Mouse (Mus musculus): ENCODE data around the gene Sell.
"Not testable (repeated sequence)": the region's sequence is repeated elsewhere in the genome, so short reads cannot be mapped to it uniquely, and the experiment has no call there.

The Sell gene

DNA sequence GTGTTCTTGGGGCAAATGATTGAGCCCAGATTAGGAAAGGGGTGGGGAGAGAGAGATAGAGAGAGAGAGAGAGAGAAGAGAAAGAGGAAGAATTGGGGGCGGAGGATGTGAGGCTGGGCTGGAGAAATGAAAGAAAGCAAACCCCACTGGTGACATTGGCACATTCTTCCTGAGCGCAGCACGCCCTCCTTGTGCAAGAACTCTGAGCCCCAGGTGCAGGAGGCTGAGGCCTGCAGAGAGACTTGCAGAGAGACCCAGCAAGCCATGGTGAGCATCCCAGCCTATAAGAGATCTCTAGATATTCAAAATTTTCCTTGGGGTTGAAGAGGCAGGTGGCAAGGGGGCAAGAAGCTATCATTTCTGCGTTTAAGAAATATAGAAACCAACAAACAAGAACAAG is at the start of gene Sell:
Sell (plus strand) TSS at position 58 of the 400 bp plus-strand sequence.
- DNase-seq (ENCODE audit: low read depth, low spot score) = no peak

GRCm38 (mm10) chr1:164014616-164015015 is 47.2 kb upstream of the Sell start:
- no peak for DNase-seq (ENCODE audit: low read depth, low spot score)

GRCm38 (mm10) chr1:164018221-164018896 is 43.4 kb upstream of the Sell start:
- no peak for DNase-seq (ENCODE audit: low read depth, low spot score)

GRCm38 (mm10) chr1:164019789-164020188 is 42.0 kb upstream of the Sell start:
- no peak for DNase-seq (ENCODE audit: low read depth, low spot score)

GRCm38 (mm10) chr1:164020746-164021145 is 41.0 kb upstream of the Sell start:
- DNase-seq (ENCODE audit: low read depth, low spot score) = not testable (repeated sequence)

DNA sequence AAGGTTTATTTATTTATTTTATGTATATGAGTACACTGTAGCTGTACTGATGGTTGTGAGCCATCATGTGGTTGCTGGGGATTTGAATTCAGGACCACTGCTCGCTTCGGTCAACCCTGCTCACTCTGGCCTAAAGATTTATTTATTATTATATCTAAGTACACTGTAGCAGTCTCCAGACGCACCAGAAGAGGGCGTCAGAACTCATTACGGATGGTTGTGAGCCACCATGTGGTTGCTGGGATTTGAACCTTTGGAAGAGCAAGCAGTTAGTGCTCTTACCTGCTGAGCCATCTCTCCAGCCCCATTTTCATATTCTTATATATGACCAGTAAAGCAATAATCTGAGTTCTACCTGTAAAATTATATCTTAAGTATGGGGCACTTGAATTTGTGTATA is 39.7 kb upstream of the Sell start:
- not testable (repeated sequence) for DNase-seq (ENCODE audit: low read depth, low spot score)

DNA sequence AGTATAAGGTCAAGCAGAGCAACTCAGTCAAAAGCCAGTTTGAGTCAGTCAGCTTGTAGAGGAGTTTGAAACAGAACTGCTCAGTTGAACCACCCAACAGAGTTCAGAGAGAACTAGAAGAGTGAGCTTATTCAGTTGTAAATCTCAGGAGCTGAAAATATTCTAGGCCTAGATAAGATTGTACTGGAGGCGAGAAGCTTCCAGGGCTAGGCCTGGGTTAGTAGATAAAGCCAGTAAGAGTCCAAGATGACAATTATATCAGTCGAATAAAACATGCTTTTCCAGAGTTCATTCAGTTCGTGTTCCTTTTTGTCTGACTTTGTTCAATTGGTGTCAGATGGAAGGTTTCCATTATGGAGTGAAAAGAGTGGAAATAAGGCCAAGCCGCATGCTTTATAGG is 36.1 kb upstream of the Sell start:
- no peak for DNase-seq (ENCODE audit: low read depth, low spot score)

DNA sequence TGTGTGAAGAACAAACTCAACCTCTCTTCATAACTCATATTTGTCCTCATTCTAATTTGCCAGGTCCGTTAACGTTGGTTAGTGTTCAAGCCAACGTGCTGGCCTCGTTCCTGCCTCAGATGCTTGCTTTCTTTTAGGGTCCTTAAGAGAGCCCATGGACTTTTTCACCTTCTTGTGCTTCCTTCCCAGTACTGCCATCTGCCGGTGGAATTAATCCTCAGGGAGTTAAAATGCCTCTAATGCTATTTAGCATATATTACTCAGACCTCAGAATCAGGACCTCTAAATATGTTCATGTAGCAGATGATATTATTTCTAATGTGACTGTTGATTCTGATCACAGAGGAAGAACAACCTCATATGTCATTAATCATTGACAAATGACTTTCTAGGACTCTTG is 34.4 kb upstream of the Sell start:
- DNase-seq (ENCODE audit: low read depth, low spot score) = no peak

GRCm38 (mm10) chr1:164040385-164041135 is 21.2 kb upstream of the Sell start:
- DNase-seq (ENCODE audit: low read depth, low spot score) = no peak

DNA sequence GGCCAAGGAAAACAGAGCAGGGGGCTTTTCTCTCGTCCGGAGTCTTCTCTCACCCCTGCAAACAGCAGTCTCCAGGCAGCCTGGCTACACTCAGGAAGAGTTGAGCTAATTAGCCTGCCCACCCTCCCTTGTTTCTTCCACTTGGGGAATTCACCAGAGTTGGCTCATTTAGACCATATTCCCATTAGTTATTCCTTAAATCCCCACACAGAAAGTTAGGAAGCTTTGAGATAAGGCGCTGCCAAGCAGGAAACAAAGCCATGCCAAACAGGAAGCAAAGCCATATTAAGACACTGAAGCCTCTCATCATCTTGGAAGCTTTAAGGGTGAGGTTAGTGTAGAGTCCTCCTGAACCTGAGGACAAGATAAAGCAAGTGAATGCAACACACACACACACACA is 18.2 kb upstream of the Sell start:
- DNase-seq (ENCODE audit: low read depth, low spot score) = no peak

DNA sequence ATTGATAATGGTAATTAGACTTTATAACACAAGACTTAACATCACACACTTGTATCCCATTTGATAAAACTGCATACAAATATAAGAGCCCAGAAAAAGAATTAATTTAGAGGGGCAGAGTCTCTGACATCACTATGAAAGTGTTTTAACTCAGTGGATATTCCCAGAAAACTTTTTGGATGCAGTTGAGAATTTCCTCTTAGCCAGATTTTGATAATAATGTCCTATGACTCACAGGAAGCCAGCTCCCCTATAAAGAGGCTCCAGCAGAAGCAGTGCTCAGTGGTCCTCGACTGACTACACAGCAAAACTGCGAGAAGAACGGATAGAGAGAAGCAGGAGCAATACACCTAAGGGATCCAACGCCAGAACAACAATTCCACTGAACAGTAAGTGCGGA is 13.8 kb upstream of the Sell start, which contains the start of gene Sele:
Sele (plus strand) TSS at position 301 of the 400 bp plus-strand sequence.
- no peak for DNase-seq (ENCODE audit: low read depth, low spot score)

DNA sequence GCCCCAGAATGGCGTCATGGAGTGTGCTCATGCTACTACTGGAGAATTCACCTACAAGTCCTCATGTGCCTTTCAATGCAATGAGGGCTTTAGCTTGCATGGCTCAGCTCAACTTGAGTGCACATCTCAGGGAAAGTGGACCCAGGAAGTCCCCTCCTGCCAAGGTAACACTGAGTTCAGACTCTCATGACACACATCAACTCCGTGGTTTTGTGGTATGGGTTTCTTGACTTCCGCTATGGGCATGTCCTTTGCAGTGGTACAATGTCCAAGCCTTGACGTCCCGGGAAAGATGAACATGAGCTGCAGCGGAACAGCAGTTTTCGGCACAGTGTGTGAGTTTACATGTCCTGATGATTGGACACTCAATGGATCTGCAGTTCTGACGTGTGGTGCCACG is 8.2 kb upstream of the Sell start:
- DNase-seq (ENCODE audit: low read depth, low spot score) = no peak

DNA sequence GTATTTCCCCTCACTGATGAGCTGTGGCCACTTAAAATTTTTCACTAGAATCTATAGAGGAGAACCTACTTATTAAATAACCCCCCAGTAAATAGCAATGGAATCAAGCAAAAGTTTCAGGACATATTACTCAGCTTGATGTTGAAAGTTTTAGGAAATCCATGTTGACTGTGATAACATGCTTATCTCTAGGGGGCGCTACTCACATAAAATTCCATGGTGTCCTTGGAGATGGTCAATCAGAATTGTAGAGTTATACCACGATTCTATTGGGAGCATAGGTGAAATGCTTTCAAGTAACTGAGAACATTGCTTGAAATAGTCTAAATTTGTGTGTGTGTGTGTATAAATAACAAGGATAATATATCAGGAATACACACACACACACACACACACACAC is 7.0 kb upstream of the Sell start:
- DNase-seq (ENCODE audit: low read depth, low spot score) = no peak

- no peak for DNase-seq (ENCODE audit: low read depth, low spot score)
These were observed 1.7 kb upstream of the Sell start for GRCm38 (mm10) chr1:164060071-164060470.

DNA sequence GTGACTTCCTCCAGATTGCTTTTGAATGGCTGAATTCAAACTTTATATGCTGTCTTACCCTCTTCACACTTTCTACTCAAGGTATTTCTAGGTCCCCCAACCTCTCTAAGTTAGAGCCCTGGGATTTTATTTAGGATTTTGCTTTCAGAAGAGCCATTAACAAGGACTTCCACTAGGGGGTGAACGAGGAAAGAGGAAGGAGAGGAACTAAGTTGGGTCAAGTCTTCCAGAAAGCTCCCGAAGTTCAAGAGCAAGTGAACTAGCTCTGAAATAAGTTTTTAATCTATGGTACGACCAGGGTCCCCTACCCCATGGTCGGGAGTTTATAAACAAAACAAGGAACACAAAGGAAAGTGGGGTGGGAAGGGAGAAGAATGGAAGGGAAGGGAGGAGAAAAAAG is 504 bp upstream of the Sell start:
- DNase-seq (ENCODE audit: low read depth, low spot score) = peak; percentile 8

DNA sequence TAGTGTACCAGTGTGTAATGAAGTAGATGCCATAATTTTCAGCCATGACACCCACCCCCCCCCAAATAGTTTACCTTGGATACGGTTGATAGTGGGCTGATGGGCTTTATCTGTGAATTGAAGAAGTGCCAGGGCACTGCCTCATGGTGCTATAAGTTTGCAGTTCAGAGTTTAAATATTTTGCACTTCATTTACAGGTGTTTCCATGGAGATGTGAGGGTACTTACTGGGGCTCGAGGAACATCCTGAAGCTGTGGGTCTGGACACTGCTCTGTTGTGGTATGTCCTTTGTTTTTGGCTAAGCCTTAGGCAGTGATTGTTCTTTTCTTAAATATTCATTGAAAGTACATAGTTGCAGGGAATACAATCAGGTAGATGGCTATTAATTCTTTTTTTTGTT is 1.1 kb downstream of the Sell start:
- no peak for DNase-seq (ENCODE audit: low read depth, low spot score)

GRCm38 (mm10) chr1:164063745-164064144 is 2.0 kb downstream of the Sell start:
- no peak for DNase-seq (ENCODE audit: low read depth, low spot score)

DNA sequence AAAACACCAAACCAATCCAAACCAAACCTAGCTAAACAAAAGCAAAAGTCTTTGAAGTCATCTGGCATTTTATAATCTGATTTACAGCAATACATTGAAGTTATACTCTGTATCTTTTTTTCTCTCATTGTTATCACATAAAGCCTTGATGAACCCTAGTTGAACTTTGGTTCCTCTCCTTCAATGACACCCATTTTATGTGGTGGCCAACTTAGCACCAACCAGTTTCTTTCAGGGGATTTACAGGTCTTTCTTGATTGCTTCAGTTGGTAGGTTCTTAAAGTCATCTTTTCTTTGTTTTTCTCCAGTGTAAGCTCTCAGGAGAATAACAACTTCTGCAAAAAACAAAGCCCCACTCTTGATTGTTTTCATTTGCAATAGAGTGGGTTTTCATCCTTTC is 7.5 kb downstream of the Sell start:
- DNase-seq (ENCODE audit: low read depth, low spot score) = no peak

- DNase-seq (ENCODE audit: low read depth, low spot score) = no peak
These were observed 8.7 kb downstream of the Sell start for GRCm38 (mm10) chr1:164070461-164070860.

GRCm38 (mm10) chr1:164071111-164071510 is 9.3 kb downstream of the Sell start:
- DNase-seq (ENCODE audit: low read depth, low spot score) = no peak

- DNase-seq (ENCODE audit: low read depth, low spot score) = no peak
These were observed 10.2 kb downstream of the Sell start for GRCm38 (mm10) chr1:164072001-164072400.

GRCm38 (mm10) chr1:164073091-164073490 is 11.3 kb downstream of the Sell start:
- no peak for DNase-seq (ENCODE audit: low read depth, low spot score)

- no peak for DNase-seq (ENCODE audit: low read depth, low spot score)
These were observed 12.0 kb downstream of the Sell start for GRCm38 (mm10) chr1:164073803-164074202.
